Mouse (Mus musculus) liver, embryonic 16.5 days (tissue): ENCODE results near the gene Ikzf5. TPM values are rescaled to one million over a fixed set of nuclear protein-coding genes. Genes with fewer than 3 reads are reported as not detected.
A peak's percentile ranks its signal among the peaks of the same experiment; 100 is the strongest.
"Not testable (repeated sequence)": the region's sequence is repeated elsewhere in the genome, so short reads cannot be mapped to it uniquely, and the experiment has no call there.

ENCODE experiments used
- ATAC-seq: fragments of 200-750 bp; cut with Nextera tagmentation; 2 replicates; pipeline ENCODE4 v1.8.0; 2017; ENCODE audit warnings: low read depth, mild to moderate bottlenecking, moderate number of reproducible peaks, moderate library complexity
- H3K27ac ChIP-seq: fragments of 300-500 bp; sonication (generic); 2 replicates; pipeline ENCODE4 v1.5.1; 2014; ENCODE audit warnings: mild to moderate bottlenecking, low read length
- H3K27me3 ChIP-seq: fragments of 300-500 bp; sonication (generic); 2 replicates; pipeline ENCODE4 v1.6.1; 2014; ENCODE audit warnings: low read depth, low read length, mixed read lengths; ENCODE audit not compliant: control insufficient read depth, insufficient read depth
- H3K36me3 ChIP-seq: fragments of 300-500 bp; sonication (generic); 2 replicates; pipeline ENCODE4 v1.6.1; 2014; ENCODE audit warnings: mild to moderate bottlenecking; ENCODE audit not compliant: control insufficient read depth, insufficient read depth
- H3K4me1 ChIP-seq: fragments of 300-500 bp; sonication (generic); 2 replicates; pipeline ENCODE4 v1.6.1; 2014; ENCODE audit warnings: low read depth, low read length, mixed read lengths; ENCODE audit not compliant: control insufficient read depth
- H3K4me2 ChIP-seq: fragments of 300-500 bp; sonication (generic); 2 replicates; pipeline ENCODE4 v1.6.1; 2014; ENCODE audit warnings: low read depth, low read length, mixed read lengths
- H3K4me3 ChIP-seq: fragments of 300-500 bp; sonication (generic); 2 replicates; pipeline ENCODE4 v1.5.1; 2014; ENCODE audit warnings: low read depth, mild to moderate bottlenecking, low read length
- H3K9ac ChIP-seq: fragments of 300-500 bp; sonication (generic); 2 replicates; pipeline ENCODE4 v1.6.1; 2014; ENCODE audit warnings: low read depth, low read length
- H3K9me3 ChIP-seq: fragments of 300-500 bp; sonication (generic); replicated peaks from 2 replicates; pipeline ENCODE4 v1.6.1; 2016; ENCODE audit warnings: low read length; ENCODE audit not compliant: control insufficient read depth
- WGBS: fragments of 180-500 bp; shearing (Covaris S2); extraction: QIAGEN DNeasy Blood & Tissue Kit; methylation state at CpG from one replicate; pipeline ENCODE4 v1.1.7; 2014; ENCODE audit not compliant: insufficient replicate concordance; 5-methylcytosine and 5-hydroxymethylcytosine counted together
- polyA plus RNA-seq: library from polyadenylated mRNA; unstranded; fragments of >200 nt; fragmentation: Nextera tagmentation; extraction: Ambion mirVana; gene quantifications from 2 replicates; pipeline ENCODE4 v1.2.1, GENCODE M21; 2015

Gene Ikzf5
- polyA plus RNA-seq: 10.2 and 10.7 TPM in 2 replicates

- Histone ChIP-seq H3K4me1 (peaks cover 14% of the 10 kb centered on the region), H3K27ac (peak within 1 kb of the TSS; percentile 86), H3K9me3 (no peaks in the 10 kb centered on the region), H3K9ac (peak within 1 kb of the TSS; percentile 99), H3K4me3 (peak within 1 kb of the TSS; percentile 98), H3K36me3 (no peaks in the 10 kb centered on the region), H3K27me3 (no peaks in the 10 kb centered on the region), H3K4me2 (peak within 1 kb of the TSS; percentile 78)
- WGBS: 0% methylated on average over 42 of the region's 42 CpGs
- ATAC-seq: peak; percentile 99
Observed at GRCm38 (mm10) chr7:131410416-131411058, at the start of gene Ikzf5, which contains the start of gene Acadsb. Gene Ikzf5 (minus strand): TSS chr7:131410521. Gene Acadsb (plus strand): TSS chr7:131410601.

GRCm38 (mm10) chr7:131456714-131457113, 46.4 kb upstream of the Ikzf5 start:
- Histone ChIP-seq H3K27me3 (no peaks in the 10 kb centered on the region), H3K36me3 (no peaks in the 10 kb centered on the region), H3K4me3 (no peak overlapping the region), H3K4me2 (no peak overlapping the region), H3K9me3 (no peaks in the 10 kb centered on the region), H3K27ac (no peak overlapping the region), H3K9ac (no peak overlapping the region), H3K4me1 (no peaks in the 10 kb centered on the region)
- WGBS: 57% methylated on average over 5 of the region's 5 CpGs
- ATAC-seq: no peak

GRCm38 (mm10) chr7:131437051-131437450, 26.7 kb upstream of the Ikzf5 start:
- Histone ChIP-seq H3K9me3 (no peaks in the 10 kb centered on the region), H3K4me1 (no peaks in the 10 kb centered on the region), H3K4me2 (no peak overlapping the region), H3K4me3 (no peak overlapping the region), H3K36me3 (no peaks in the 10 kb centered on the region; the same call in 1 of the 2 replicates), H3K9ac (no peak overlapping the region), H3K27me3 (no peaks in the 10 kb centered on the region), H3K27ac (no peak overlapping the region)
- no peak for ATAC-seq
- WGBS: 54% methylated on average over 3 of the region's 3 CpGs

- Histone ChIP-seq H3K9ac (no peak overlapping the region), H3K27ac (no peak overlapping the region), H3K4me3 (no peak overlapping the region), H3K27me3 (no peaks in the 10 kb centered on the region), H3K4me2 (no peak overlapping the region), H3K36me3 (peaks cover 6% of the 10 kb centered on the region; the same call in 1 of the 2 replicates), H3K4me1 (no peaks in the 10 kb centered on the region), H3K9me3 (no peaks in the 10 kb centered on the region)
- no peak for ATAC-seq
- 57% methylated on average over 1 of the region's 1 CpGs for WGBS
Observed at GRCm38 (mm10) chr7:131434276-131434675, 24.0 kb upstream of the Ikzf5 start.

- Histone ChIP-seq H3K4me3 (no peak overlapping the region), H3K4me1 (no peaks in the 10 kb centered on the region), H3K27ac (no peak overlapping the region), H3K4me2 (no peak overlapping the region), H3K9ac (no peak overlapping the region), H3K36me3 (peaks cover 6% of the 10 kb centered on the region; the same call in 1 of the 2 replicates), H3K9me3 (no peaks in the 10 kb centered on the region), H3K27me3 (no peaks in the 10 kb centered on the region)
- WGBS: 30% methylated on average over 1 of the region's 1 CpGs
- ATAC-seq: no peak
Observed at GRCm38 (mm10) chr7:131432244-131432643, 21.9 kb upstream of the Ikzf5 start.

GRCm38 (mm10) chr7:131427331-131427730, 17.0 kb upstream of the Ikzf5 start:
- ATAC-seq: no peak
- Histone ChIP-seq H3K4me1 (peaks cover 14% of the 10 kb centered on the region), H3K27me3 (no peaks in the 10 kb centered on the region), H3K36me3 (peaks cover 6% of the 10 kb centered on the region; the same call in 1 of the 2 replicates), H3K9me3 (peaks cover 4% of the 10 kb centered on the region; the same call in 1 of the 2 replicates), H3K27ac (no peak overlapping the region), H3K9ac (no peak overlapping the region), H3K4me2 (no peak overlapping the region), H3K4me3 (no peak overlapping the region)
- 65% methylated on average over 5 of the region's 5 CpGs for WGBS

GRCm38 (mm10) chr7:131424912-131425311, 14.6 kb upstream of the Ikzf5 start:
- 21% methylated on average over 2 of the region's 2 CpGs for WGBS
- H3K36me3 ChIP-seq: no peaks in the 10 kb centered on the region
- H3K9ac ChIP-seq: no peak overlapping the region
- H3K27me3 ChIP-seq: no peaks in the 10 kb centered on the region
- H3K4me3 ChIP-seq: no peak overlapping the region
- ATAC-seq: peak; percentile 99
- peak overlapping the region; percentile 45 for H3K4me2 ChIP-seq
- H3K9me3 ChIP-seq: peaks cover 4% of the 10 kb centered on the region; the same call in 1 of the 2 replicates
- H3K27ac ChIP-seq: peak overlapping the region; percentile 60
- peaks cover 14% of the 10 kb centered on the region for H3K4me1 ChIP-seq

GRCm38 (mm10) chr7:131417605-131418004, 7.3 kb upstream of the Ikzf5 start:
- H3K9ac ChIP-seq: no peak overlapping the region
- H3K4me1 ChIP-seq: no peaks in the 10 kb centered on the region
- no peak overlapping the region for H3K4me3 ChIP-seq
- H3K4me2 ChIP-seq: no peak overlapping the region
- no peak for ATAC-seq
- H3K27ac ChIP-seq: no peak overlapping the region
- no peaks in the 10 kb centered on the region for H3K36me3 ChIP-seq
- no peaks in the 10 kb centered on the region for H3K9me3 ChIP-seq
- no peaks in the 10 kb centered on the region for H3K27me3 ChIP-seq

- H3K9me3 ChIP-seq, H3K4me1 ChIP-seq, ATAC-seq, H3K4me3 ChIP-seq, H3K36me3 ChIP-seq, H3K27me3 ChIP-seq, H3K27ac ChIP-seq, H3K9ac ChIP-seq, H3K4me2 ChIP-seq: not testable (repeated sequence)
Observed at GRCm38 (mm10) chr7:131416742-131417141, 6.4 kb upstream of the Ikzf5 start.
